Mouse (Mus musculus): ENCODE data around the gene Id3.

Id3 gene

DNA sequence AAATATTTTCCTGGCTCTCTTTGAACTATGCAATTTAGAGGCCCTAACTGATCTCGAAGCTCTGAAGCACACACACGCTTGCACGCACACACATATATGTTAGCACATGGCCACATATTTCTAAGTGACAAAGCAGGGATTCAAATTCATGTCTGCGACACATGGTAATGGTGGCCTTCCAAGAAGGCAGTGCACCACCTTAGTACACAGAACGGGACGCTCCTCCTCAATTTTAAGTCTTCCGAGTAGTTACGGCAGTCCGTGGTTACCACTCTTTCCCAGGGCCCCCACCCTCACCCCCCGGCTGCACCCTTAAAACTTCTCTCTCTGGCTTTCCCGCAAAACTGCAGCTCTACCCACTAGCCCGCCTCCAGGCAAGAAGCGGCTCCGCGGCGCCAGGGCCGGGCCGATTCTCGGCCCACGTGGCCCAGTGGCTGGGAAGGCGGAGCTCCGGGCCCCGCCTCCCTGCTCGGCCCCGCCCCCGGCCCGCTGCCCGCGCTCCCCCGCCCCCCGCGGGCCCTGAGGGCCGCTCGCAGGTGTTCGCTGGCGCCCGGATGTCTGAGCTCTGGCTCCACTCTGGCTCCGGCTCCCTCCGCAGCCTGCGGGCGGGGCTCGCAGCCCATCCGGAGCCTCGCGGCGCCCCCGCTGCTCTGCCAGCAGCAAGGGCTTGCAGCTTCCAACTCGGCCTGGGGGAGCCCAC lies 4.3 kb downstream of the Id3 start:
- DNase-seq (ENCODE audit: low spot score): peak; percentile 88

DNA sequence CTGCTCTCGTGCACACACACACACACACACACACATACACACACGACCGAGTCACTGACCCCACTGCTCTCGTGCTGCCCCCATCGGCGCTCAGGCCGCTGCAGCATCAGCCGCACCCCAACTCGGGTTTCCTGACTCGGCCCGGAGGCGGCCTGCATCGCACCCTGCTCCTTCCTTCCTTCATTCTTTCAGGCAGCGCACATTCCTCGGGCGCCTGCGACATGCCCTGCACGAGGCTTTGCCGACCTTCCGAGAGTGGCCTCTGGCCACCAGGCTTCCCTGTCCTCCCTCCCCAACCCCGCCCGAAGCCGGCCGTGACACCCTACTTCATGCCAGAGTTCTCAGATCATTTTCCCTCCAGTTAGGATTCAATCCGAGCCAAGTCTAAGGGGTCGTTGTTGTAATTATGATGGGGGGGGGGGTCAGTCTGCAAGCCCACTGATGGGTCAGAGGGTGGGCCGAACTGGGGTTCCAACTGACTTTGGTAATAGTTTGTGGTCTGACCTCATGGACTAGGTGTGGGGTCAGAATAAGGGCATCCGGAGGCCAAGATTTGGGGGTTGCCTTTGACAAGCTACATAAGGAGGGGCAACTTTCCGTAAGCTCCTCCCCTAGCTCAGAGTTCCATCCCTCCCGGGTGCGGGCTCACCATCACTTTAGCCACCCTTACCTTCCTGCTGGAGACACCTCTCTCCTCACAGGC lies 5.2 kb downstream of the Id3 start:
- DNase-seq (ENCODE audit: low spot score): peak; percentile 80

- DNase-seq (ENCODE audit: low spot score): no peak
Observed at GRCm38 (mm10) chr4:136149045-136149379, 5.7 kb downstream of the Id3 start.

GRCm38 (mm10) chr4:136149734-136150133 lies 6.4 kb downstream of the Id3 start:
- DNase-seq (ENCODE audit: low spot score): peak; percentile 86

GRCm38 (mm10) chr4:136150596-136150995 lies 7.3 kb downstream of the Id3 start:
- peak; percentile 72 for DNase-seq (ENCODE audit: low spot score)

DNA sequence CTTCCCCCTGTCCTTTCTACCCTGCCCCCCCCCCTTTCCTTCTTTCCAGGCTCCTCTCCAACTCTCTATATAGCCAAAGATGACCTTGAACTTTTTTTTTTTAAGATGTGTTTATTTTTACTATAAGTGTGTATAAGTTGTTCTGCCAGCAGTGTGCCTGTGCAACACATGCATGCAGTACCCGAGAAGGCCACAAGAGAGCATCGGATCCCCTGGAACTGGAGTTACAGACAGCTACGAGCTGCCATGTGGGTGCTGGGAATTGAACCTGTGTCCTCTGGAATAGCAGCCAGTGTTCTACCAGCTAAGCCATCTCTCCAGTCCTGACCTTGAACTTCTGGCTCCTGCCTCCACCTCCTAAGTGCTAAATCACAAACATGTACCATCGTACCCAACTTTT lies 9.5 kb downstream of the Id3 start:
- no peak for DNase-seq (ENCODE audit: low spot score)

- DNase-seq (ENCODE audit: low spot score): no peak
Observed at GRCm38 (mm10) chr4:136154462-136154861, 11.2 kb downstream of the Id3 start.

- no peak for DNase-seq (ENCODE audit: low spot score)
Observed at GRCm38 (mm10) chr4:136158498-136158897, 15.2 kb downstream of the Id3 start.

DNA sequence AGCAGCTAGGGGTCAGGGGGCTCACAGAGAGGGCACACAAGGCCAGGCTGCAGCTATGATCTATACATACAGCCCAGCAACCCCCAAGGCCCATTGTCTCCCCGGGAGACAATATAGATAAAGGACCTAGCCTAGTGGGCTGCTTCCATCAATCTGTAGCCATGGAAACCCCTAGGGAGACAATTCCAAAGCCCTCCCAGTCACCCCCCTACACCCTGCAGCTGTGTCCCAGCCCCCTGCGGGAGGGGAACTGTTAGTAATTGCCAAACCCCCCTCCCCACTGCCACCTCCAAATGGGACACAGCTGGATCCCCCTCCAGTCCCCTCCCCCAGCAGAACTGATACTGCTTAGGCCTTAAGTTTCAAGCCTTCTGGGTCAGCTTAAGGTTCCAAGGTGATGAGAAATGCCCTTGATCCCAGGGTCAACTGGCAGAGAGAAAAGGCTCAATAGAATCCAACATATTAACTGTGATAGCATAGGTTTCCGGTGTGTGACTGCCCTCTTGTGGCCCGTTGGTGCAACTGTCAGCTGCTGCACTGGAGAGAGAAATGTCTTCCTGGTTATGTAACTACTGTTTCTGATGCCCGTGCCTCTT lies 16.6 kb downstream of the Id3 start:
- peak; percentile 96 for DNase-seq (ENCODE audit: low spot score)

- peak; percentile 98 for DNase-seq (ENCODE audit: low spot score)
Observed at GRCm38 (mm10) chr4:136163448-136163847, 20.2 kb downstream of the Id3 start.

DNA sequence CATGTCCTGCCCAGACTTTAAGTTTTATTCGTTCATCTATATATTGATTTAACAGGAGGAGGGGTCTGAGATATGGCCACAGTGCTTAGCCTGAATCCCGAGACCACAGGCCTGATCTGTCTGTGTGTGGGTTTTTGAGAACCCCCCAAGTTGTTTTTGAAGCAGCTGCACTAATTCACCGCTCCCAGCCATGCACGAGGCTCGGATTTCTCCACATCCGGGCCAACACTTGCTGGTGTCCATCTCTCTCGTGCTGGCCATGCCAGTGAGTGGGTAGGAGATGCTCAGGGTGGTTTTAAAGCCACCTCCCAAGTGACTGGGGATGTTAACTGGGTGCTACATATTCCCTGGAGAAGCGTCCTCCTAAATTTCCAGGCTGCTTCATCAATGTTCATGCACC lies 21.7 kb downstream of the Id3 start:
- DNase-seq (ENCODE audit: low spot score): no peak

DNA sequence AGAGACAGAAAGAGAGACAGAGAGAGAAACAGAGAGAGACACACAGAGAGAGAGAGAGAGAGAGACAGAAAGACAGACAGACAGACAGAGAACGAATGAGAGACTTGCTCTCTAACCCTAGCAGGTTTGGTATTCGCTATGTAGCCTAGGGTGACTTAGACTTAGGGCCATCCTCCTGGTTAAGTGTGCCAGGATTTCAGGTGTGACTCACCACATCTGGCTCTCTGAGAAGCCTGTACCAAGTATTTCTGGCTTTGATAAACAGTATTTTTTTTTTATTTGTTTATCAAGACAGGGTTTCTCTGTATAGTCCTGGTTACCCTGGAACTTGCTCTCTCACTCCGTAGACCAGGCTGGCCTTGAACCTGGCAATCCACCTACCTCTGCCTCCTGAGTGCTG lies 24.4 kb downstream of the Id3 start:
- DNase-seq (ENCODE audit: low spot score): no peak

DNA sequence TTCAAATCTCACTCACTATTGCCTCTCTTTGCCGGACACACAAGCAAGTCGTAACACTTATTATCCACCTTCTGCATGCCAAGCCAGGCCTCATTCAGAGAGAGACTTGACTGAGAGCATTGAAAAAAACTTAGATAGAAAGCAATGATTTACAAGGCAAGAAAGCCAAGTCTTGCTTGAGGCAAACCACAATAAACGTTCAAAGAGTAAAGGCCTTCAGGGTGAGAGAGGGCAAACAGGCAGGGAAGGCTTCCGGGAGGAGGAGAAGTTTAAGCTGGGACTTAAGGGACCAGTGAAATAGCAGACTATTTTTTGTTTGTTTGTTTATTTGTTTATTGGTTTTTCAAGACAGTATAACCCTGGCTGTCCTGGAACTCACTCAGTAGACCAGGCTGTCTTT lies 27.1 kb downstream of the Id3 start:
- no peak for DNase-seq (ENCODE audit: low spot score)

- peak; percentile 27 for DNase-seq (ENCODE audit: low spot score)
Observed at GRCm38 (mm10) chr4:136171455-136171854, 28.2 kb downstream of the Id3 start.

DNA sequence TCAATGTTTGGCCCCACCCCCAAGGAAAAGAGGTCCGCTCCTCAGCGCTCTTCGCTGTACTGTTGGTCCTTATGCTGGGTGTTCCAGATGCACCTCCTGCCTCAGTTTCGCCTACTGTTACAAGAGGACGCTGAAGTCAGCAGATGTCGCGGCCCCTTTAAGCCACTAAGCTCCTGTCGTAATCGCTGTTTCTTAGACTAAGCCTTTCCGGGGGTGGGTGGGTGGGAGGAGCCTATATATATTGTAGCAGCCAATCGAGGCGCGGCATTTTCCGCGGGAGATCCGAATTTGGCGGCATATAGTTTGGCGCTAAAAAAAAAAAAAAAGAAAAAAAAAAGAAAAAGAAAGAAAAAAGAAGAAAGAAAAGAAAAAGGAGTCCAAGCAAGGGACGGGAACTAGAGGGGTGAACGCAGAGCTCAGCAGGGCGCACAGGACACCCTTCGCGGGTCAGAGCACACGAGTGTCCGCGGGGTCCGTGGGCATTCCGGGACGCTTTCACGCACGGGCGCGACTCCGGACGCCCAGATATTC lies 28.8 kb downstream of the Id3 start, which contains the start of gene E2f2:
Gene E2f2 (plus strand): TSS at position 384 of the 531 bp plus-strand sequence.
- peak; percentile 86 for DNase-seq (ENCODE audit: low spot score)

GRCm38 (mm10) chr4:136172542-136173209 lies 29.4 kb downstream of the Id3 start:
- DNase-seq (ENCODE audit: low spot score): no peak

DNA sequence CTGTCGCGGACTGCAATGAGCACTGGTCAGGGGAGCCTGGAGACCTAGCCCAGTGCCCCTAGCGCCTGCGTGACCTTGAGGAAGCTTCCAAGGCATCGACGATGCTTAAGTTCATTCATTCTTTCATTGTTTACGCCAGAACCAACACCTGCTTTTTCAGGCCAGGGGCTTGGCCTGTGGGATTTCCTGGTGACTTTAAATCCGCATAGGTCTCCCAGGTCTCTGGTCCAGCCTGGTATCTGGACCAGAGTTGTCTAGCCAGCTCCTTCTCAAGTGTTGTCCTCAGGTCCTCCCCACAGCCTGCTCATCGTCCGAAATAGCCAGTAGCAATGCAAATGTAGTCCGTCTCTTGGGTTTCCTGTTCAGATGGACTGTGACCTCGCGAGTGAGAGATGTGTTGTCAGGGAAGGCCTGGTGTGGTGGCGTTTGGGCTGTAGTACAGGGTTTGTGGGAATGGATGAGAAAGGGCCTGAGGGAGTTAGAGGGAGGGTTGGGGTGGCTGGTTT lies 30.0 kb downstream of the Id3 start:
- DNase-seq (ENCODE audit: low spot score): peak; percentile 57

DNA sequence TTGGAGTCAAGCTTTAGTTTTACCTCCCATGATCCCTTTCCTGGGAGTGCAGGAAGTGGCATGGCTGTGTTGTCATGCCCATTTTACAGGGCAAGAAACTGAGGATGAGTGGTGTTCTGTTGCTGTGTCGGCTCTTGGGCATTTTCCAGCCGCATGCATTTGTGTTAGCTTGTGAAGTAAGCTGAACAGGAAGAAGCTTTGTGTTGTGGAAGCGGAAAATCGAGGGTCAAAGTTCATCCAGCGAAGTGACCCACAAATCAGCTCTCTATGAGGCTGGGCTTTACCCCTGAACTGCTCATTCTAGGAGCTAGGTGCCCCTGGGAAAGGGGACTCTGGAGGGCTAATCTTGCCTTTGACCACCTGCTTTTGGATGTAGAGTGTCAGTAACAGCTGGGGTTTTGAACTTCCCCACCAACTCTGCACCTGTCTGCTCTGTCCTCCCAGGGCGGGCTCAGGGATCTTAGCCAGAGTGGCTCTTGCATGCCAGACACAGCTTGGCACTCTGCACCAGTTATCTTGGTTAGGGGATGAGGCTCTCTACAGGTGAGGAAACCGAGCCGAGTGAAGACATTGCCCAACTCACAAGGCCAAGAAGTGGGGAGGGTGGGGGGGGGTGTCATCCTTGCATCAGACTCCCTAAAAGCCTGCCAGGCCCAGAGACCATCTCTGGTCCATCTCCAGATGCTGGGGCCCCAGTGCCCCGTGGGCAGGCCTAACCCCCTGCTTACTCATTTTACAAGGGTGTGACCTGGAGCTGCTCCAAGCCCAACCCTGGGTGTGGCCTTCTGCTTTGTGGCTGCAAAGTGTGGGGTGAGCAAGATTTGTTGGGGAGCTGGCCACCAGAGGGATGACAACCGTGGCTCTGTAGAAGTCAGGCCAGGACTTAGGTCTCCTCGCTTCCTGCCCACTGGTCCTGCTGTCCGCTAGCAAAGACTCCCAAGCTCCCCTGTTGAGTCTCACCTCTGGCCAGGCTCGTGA lies 31.2 kb downstream of the Id3 start:
- DNase-seq (ENCODE audit: low spot score): no peak

- no peak for DNase-seq (ENCODE audit: low spot score)
Observed at GRCm38 (mm10) chr4:136176022-136176552, 32.8 kb downstream of the Id3 start.

DNA sequence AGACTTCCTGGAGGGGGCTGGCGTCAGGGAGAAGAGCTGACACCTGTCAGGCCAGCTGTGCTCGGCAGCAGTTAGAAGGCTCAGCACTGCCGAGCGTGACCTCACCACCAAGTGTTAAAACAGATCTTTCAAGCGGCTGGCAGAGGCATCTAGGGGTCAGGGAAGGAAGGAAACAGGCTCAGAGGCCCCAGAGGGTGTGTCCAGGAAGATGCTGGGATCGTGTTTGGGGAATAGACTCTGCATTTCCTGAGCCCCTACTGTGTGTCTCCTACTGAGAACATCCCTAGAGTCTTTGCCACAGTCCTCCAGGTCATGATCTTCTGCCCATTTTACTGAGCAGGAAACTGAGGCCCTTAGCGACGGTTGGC lies 33.9 kb downstream of the Id3 start:
- peak; percentile 48 for DNase-seq (ENCODE audit: low spot score)
